Mouse (Mus musculus): ENCODE measurements around the gene Klhdc9. TPM values are rescaled to one million over a fixed set of nuclear protein-coding genes. Genes with fewer than 3 reads are reported as not detected.

Klhdc9 gene
- polyA plus RNA-seq, 1 experiment, result 1.3 TPM

- no peaks in the 10 kb centered on the region for H3K4me1 ChIP-seq (ENCODE audit: control insufficient read depth, insufficient read depth, low read length)
- WGBS, result 66% methylated on average over 5 of the region's 5 CpGs
- no peak overlapping the region for H3K4me3 ChIP-seq (replicated peaks; ENCODE audit: control insufficient read depth, low read depth, low read length)
- TF ChIP-seq CTCF (IDR thresholded peaks at IDR 0.05; ENCODE audit: control insufficient read depth, insufficient read depth, low read length) (no peak), POLR2A (IDR thresholded peaks at IDR 0.05; ENCODE audit: borderline replicate concordance, control insufficient read depth, low read depth, low read length) (no peak)
- H3K27ac ChIP-seq (ENCODE audit: control insufficient read depth, insufficient read depth, low read depth, low read length, poor library complexity), result no peak overlapping the region
These were observed 40.4 kb downstream of the Klhdc9 start for GRCm38 (mm10) chr1:171320151-171320550.

DNA sequence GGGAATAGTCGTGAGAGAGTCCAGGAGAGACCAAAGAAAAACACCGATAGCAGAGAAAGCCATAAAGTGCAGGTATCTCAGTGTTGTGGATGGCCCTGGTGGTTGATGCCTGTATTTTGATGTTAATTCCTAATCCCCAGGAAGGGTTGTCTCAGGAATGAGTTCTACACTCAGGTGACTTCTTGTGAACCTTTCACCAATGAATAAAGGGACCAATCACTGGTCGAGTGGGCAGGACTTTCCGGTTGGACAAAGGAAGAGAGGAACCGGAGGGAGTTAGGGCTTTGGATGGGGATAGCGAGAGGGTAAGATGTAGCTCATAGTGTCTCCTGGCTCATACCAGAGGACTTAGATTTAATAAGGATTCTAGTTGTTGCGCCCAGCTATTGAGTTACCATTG lies 40.9 kb downstream of the Klhdc9 start:
- Histone ChIP-seq H3K4me1 (ENCODE audit: control insufficient read depth, insufficient read depth, low read length) (no peaks in the 10 kb centered on the region), H3K27ac (ENCODE audit: control insufficient read depth, insufficient read depth, low read depth, low read length, poor library complexity) (no peak overlapping the region), H3K4me3 (replicated peaks; ENCODE audit: control insufficient read depth, low read depth, low read length) (no peak overlapping the region)
- WGBS, result 47% methylated on average over 7 of the region's 7 CpGs
- TF ChIP-seq CTCF (IDR thresholded peaks at IDR 0.05; ENCODE audit: control insufficient read depth, insufficient read depth, low read length) (no peak), POLR2A (IDR thresholded peaks at IDR 0.05; ENCODE audit: borderline replicate concordance, control insufficient read depth, low read depth, low read length) (no peak)

GRCm38 (mm10) chr1:171309321-171309720 lies 51.3 kb downstream of the Klhdc9 start:
- no peaks in the 10 kb centered on the region for H3K4me1 ChIP-seq (ENCODE audit: control insufficient read depth, insufficient read depth, low read length)
- no peak overlapping the region for H3K27ac ChIP-seq (ENCODE audit: control insufficient read depth, insufficient read depth, low read depth, low read length, poor library complexity)
- no peak overlapping the region for H3K4me3 ChIP-seq (replicated peaks; ENCODE audit: control insufficient read depth, low read depth, low read length)
- WGBS, result 46% methylated on average over 2 of the region's 2 CpGs
- TF ChIP-seq POLR2A (IDR thresholded peaks at IDR 0.05; ENCODE audit: borderline replicate concordance, control insufficient read depth, low read depth, low read length), result no peak
- TF ChIP-seq CTCF (IDR thresholded peaks at IDR 0.05; ENCODE audit: control insufficient read depth, insufficient read depth, low read length), result no peak

Other genes with a start within 250 kb of the Klhdc9 start
- gene Cfap126, start 246.9 kb downstream of the Klhdc9 start, polyA plus RNA-seq (2011; ENCODE audit: insufficient read depth, insufficient read length, low replicate concordance, missing spikeins), result not detected in 2 replicates
- 63.6 and 72.1 TPM in 2 replicates for gene Sdhc, start 210.2 kb downstream of the Klhdc9 start, polyA plus RNA-seq (2011; ENCODE audit: insufficient read depth, insufficient read length, low replicate concordance, missing spikeins)
- not detected in 2 replicates for gene Mpz, start 210.1 kb downstream of the Klhdc9 start, polyA plus RNA-seq (2011; ENCODE audit: insufficient read depth, insufficient read length, low replicate concordance, missing spikeins)
- 4.3 and 5.1 TPM in 2 replicates for gene Pcp4l1, start 164.5 kb downstream of the Klhdc9 start, polyA plus RNA-seq (2011; ENCODE audit: insufficient read depth, insufficient read length, low replicate concordance, missing spikeins)
- 0.80 and 1.0 TPM in 2 replicates for gene Nr1i3, start 146.8 kb downstream of the Klhdc9 start, polyA plus RNA-seq (2011; ENCODE audit: insufficient read depth, insufficient read length, low replicate concordance, missing spikeins)
- gene Tomm40l, start 138.3 kb downstream of the Klhdc9 start, polyA plus RNA-seq (2011; ENCODE audit: insufficient read depth, insufficient read length, low replicate concordance, missing spikeins), result 10.8 and 20.1 TPM in 2 replicates
- gene Apoa2, start 135.7 kb downstream of the Klhdc9 start, polyA plus RNA-seq (2011; ENCODE audit: insufficient read depth, insufficient read length, low replicate concordance, missing spikeins), result 66.3 and 203 TPM in 2 replicates
- 102 and 317 TPM in 2 replicates for gene Fcer1g, start 126.4 kb downstream of the Klhdc9 start, polyA plus RNA-seq (2011; ENCODE audit: insufficient read depth, insufficient read length, low replicate concordance, missing spikeins)
- 0.25 TPM in 1 of 2 replicates, not detected in the other for gene Adamts4, start 110.4 kb downstream of the Klhdc9 start, polyA plus RNA-seq (2011; ENCODE audit: insufficient read depth, insufficient read length, low replicate concordance, missing spikeins)
- 109 and 134 TPM in 2 replicates for gene Ndufs2, start 109.4 kb downstream of the Klhdc9 start, polyA plus RNA-seq (2011; ENCODE audit: insufficient read depth, insufficient read length, low replicate concordance, missing spikeins)
- 29.8 and 67.5 TPM in 2 replicates for gene B4galt3, start 90.5 kb downstream of the Klhdc9 start, polyA plus RNA-seq (2011; ENCODE audit: insufficient read depth, insufficient read length, low replicate concordance, missing spikeins)
- 197 and 282 TPM in 2 replicates for gene Ppox, start 79.6 kb downstream of the Klhdc9 start, polyA plus RNA-seq (2011; ENCODE audit: insufficient read depth, insufficient read length, low replicate concordance, missing spikeins)
- 39.1 and 60.0 TPM in 2 replicates for gene Usp21, start 72.8 kb downstream of the Klhdc9 start, polyA plus RNA-seq (2011; ENCODE audit: insufficient read depth, insufficient read length, low replicate concordance, missing spikeins)
- 34.0 and 84.2 TPM in 2 replicates for gene Ufc1, start 65.8 kb downstream of the Klhdc9 start, polyA plus RNA-seq (2011; ENCODE audit: insufficient read depth, insufficient read length, low replicate concordance, missing spikeins)
- gene Dedd, start 31.7 kb downstream of the Klhdc9 start, polyA plus RNA-seq (2011; ENCODE audit: insufficient read depth, insufficient read length, low replicate concordance, missing spikeins), result 31.6 and 49.7 TPM in 2 replicates
- gene Nit1, start 15.2 kb downstream of the Klhdc9 start, polyA plus RNA-seq (2011; ENCODE audit: insufficient read depth, insufficient read length, low replicate concordance, missing spikeins), result 16.0 and 18.8 TPM in 2 replicates
- 73.2 and 94.4 TPM in 2 replicates for gene Pfdn2, start 15.1 kb downstream of the Klhdc9 start, polyA plus RNA-seq (2011; ENCODE audit: insufficient read depth, insufficient read length, low replicate concordance, missing spikeins)
- 0.27 and 1.1 TPM in 2 replicates for gene Nectin4, start 9.3 kb upstream of the Klhdc9 start, polyA plus RNA-seq (2011; ENCODE audit: insufficient read depth, insufficient read length, low replicate concordance, missing spikeins)
- gene Arhgap30, start 28.2 kb upstream of the Klhdc9 start, polyA plus RNA-seq (2011; ENCODE audit: insufficient read depth, insufficient read length, low replicate concordance, missing spikeins), result 36.8 and 72.9 TPM in 2 replicates
- 48.6 and 92.2 TPM in 2 replicates for gene Usf1, start 50.5 kb upstream of the Klhdc9 start, polyA plus RNA-seq (2011; ENCODE audit: insufficient read depth, insufficient read length, low replicate concordance, missing spikeins)
- 8.7 and 19.3 TPM in 2 replicates for gene Tstd1, start 58.1 kb upstream of the Klhdc9 start, polyA plus RNA-seq (2011; ENCODE audit: insufficient read depth, insufficient read length, low replicate concordance, missing spikeins)
- 13.2 and 21.5 TPM in 2 replicates for gene F11r, start 76.7 kb upstream of the Klhdc9 start, polyA plus RNA-seq (2011; ENCODE audit: insufficient read depth, insufficient read length, low replicate concordance, missing spikeins)
- gene Alyref2, start 142.7 kb upstream of the Klhdc9 start, polyA plus RNA-seq (2011; ENCODE audit: insufficient read depth, insufficient read length, low replicate concordance, missing spikeins), result 4.5 and 8.7 TPM in 2 replicates
- not detected in 2 replicates for gene Itln1, start 174.5 kb upstream of the Klhdc9 start, polyA plus RNA-seq (2011; ENCODE audit: insufficient read depth, insufficient read length, low replicate concordance, missing spikeins)
- 1.9 and 4.0 TPM in 2 replicates for gene Cd244a, start 198.4 kb upstream of the Klhdc9 start, polyA plus RNA-seq (2011; ENCODE audit: insufficient read depth, insufficient read length, low replicate concordance, missing spikeins)
- gene Ly9, start 246.6 kb upstream of the Klhdc9 start, polyA plus RNA-seq (2011; ENCODE audit: insufficient read depth, insufficient read length, low replicate concordance, missing spikeins), result 12.8 and 23.7 TPM in 2 replicates

All from bone marrow, adult 2 months (tissue).